Mouse (Mus musculus) heart, postnatal 0 days (tissue): ENCODE measurements around the gene Catsper2. TPM values are rescaled to one million over a fixed set of nuclear protein-coding genes. Genes with fewer than 3 reads are reported as not detected.
"Not testable (repeated sequence)": the region's sequence is repeated elsewhere in the genome, so short reads cannot be mapped to it uniquely, and the experiment has no call there.

Experiments used
- ATAC-seq: fragments of 200-750 bp; cut with Nextera tagmentation; 2 replicates; pipeline ENCODE4 v1.8.0; 2017; ENCODE audit warnings: low read depth, moderate number of reproducible peaks, moderate library complexity; ENCODE audit not compliant: insufficient read depth
- DNase-seq: peaks from one replicate; pipeline ENCODE4 v3.0.0-alpha.2; 2016; ENCODE audit warnings: low spot score
- H3K27ac ChIP-seq: fragments of 300-500 bp; sonication (generic); 2 replicates; pipeline ENCODE4 v1.5.1; 2014; ENCODE audit warnings: low read depth, mild to moderate bottlenecking
- H3K27me3 ChIP-seq: fragments of 300-500 bp; sonication (generic); 2 replicates; pipeline ENCODE4 v1.6.1; 2014; ENCODE audit warnings: low read length, mixed read lengths; ENCODE audit not compliant: control insufficient read depth, insufficient read depth
- H3K36me3 ChIP-seq: fragments of 300-500 bp; sonication (generic); replicated peaks from 2 replicates; pipeline ENCODE4 v1.6.1; 2014; ENCODE audit warnings: low read length, mixed read lengths; ENCODE audit not compliant: control insufficient read depth, insufficient read depth
- H3K4me1 ChIP-seq: fragments of 300-500 bp; sonication (generic); 2 replicates; pipeline ENCODE4 v1.6.1; 2014; ENCODE audit warnings: antibody characterized with exemption; ENCODE audit not compliant: control insufficient read depth, insufficient read depth
- H3K4me2 ChIP-seq: fragments of 300-500 bp; sonication (generic); 2 replicates; pipeline ENCODE4 v1.6.1; 2014; ENCODE audit warnings: low read depth, mild to moderate bottlenecking, low read length, moderate library complexity
- H3K4me3 ChIP-seq: fragments of 300-500 bp; sonication (generic); 2 replicates; pipeline ENCODE4 v1.5.1; 2014; ENCODE audit warnings: low read depth, low read length
- H3K9ac ChIP-seq: fragments of 300-500 bp; sonication (generic); replicated peaks from 2 replicates; pipeline ENCODE4 v1.6.1; 2014; ENCODE audit warnings: low read depth, low read length, mixed read lengths
- H3K9me3 ChIP-seq: fragments of 300-500 bp; sonication (generic); replicated peaks from 2 replicates; pipeline ENCODE4 v1.6.1; 2016; ENCODE audit warnings: low read length; ENCODE audit not compliant: control insufficient read depth
- CTCF ChIP-seq: IDR thresholded peaks from 2 replicates; pipeline ENCODE4 v1.5.1; 2016; ENCODE audit warnings: antibody characterized with exemption, control low read depth, low read depth
- EP300 ChIP-seq: IDR thresholded peaks from 2 replicates; pipeline ENCODE4 v1.6.1; 2016; ENCODE audit warnings: antibody characterized with exemption, low read depth
- WGBS: fragments of 180-500 bp; shearing (Covaris S2); extraction: QIAGEN DNeasy Blood & Tissue Kit; methylation state at CpG from one replicate; pipeline ENCODE4 v1.1.7; 2014; 5-methylcytosine and 5-hydroxymethylcytosine counted together
- polyA plus RNA-seq: library from polyadenylated mRNA; unstranded; fragments of >200 nt; fragmentation: Nextera tagmentation; extraction: Ambion mirVana; gene quantifications from 2 replicates; pipeline ENCODE4 v1.2.1, GENCODE M21; 2015
- total RNA-seq: library from RNA; depleted of rRNA; stranded (reverse); fragments of >200 nt; gene quantifications from 2 replicates; pipeline ENCODE4 v1.2.3, GENCODE M21; 2014; ENCODE audit warnings: low replicate concordance

Gene Catsper2
- total and polyA plus RNA-seq, 2 experiments from 2014 or later, result 3.7 to 5.2 TPM

- DNase-seq, result peak; percentile 27
- WGBS, result 0% methylated on average over 32 of the region's 32 CpGs
Observed at GRCm38 (mm10) chr2:121414139-121414685, 620 bp upstream of the Catsper2 start.

GRCm38 (mm10) chr2:121412843-121413386, 677 bp downstream of the Catsper2 start:
- 4% methylated on average over 4 of the region's 4 CpGs for WGBS
- no peak for TF ChIP-seq EP300
- TF ChIP-seq CTCF, result no peak

More at GRCm38 (mm10) chr2:121414139-121414685, 620 bp upstream of the Catsper2 start:
- H3K27me3 ChIP-seq, result no peaks in the 10 kb centered on the region
- TF ChIP-seq EP300 (no peak), CTCF (no peak)
- H3K36me3 ChIP-seq, result peaks cover 19% of the 10 kb centered on the region
- peak overlapping the region; percentile 72 for H3K4me2 ChIP-seq
- H3K9ac ChIP-seq, result peak overlapping the region; percentile 91
- peaks cover 19% of the 10 kb centered on the region; the same call in 1 of the 2 replicates for H3K4me1 ChIP-seq
- H3K9me3 ChIP-seq, result no peaks in the 10 kb centered on the region
- H3K4me3 ChIP-seq, result peak overlapping the region; percentile 80
- ATAC-seq, result peak; percentile 10
- peak overlapping the region; percentile 97 for H3K27ac ChIP-seq

GRCm38 (mm10) chr2:121408160-121408559, 5.4 kb downstream of the Catsper2 start:
- no peak for DNase-seq
- no peak overlapping the region for H3K4me2 ChIP-seq
- no peaks in the 10 kb centered on the region for H3K27me3 ChIP-seq

More at GRCm38 (mm10) chr2:121412843-121413386, 677 bp downstream of the Catsper2 start:
- peak overlapping the region; percentile 91 for H3K9ac ChIP-seq
- H3K36me3 ChIP-seq, result peaks cover 6% of the 10 kb centered on the region; the same call in 1 of the 2 replicates
- no peak for DNase-seq
- H3K27ac ChIP-seq, result peak overlapping the region; percentile 97
- no peak for ATAC-seq
- H3K27me3 ChIP-seq, result no peaks in the 10 kb centered on the region
- peak overlapping the region; percentile 72 for H3K4me2 ChIP-seq
- peak overlapping the region; percentile 80 for H3K4me3 ChIP-seq
- peaks cover 19% of the 10 kb centered on the region; the same call in 1 of the 2 replicates for H3K4me1 ChIP-seq
- no peaks in the 10 kb centered on the region for H3K9me3 ChIP-seq

GRCm38 (mm10) chr2:121403296-121403695, 10.3 kb downstream of the Catsper2 start:
- TF ChIP-seq EP300, result no peak
- TF ChIP-seq CTCF, result no peak
- ATAC-seq (no peak), DNase-seq (no peak)
- Histone ChIP-seq H3K27me3 (no peaks in the 10 kb centered on the region), H3K4me2 (no peak overlapping the region), H3K4me3 (no peak overlapping the region), H3K9me3 (no peaks in the 10 kb centered on the region), H3K27ac (no peak overlapping the region), H3K9ac (no peak overlapping the region), H3K36me3 (no peaks in the 10 kb centered on the region), H3K4me1 (no peaks in the 10 kb centered on the region)

More at GRCm38 (mm10) chr2:121408160-121408559, 5.4 kb downstream of the Catsper2 start:
- no peaks in the 10 kb centered on the region for H3K36me3 ChIP-seq
- WGBS, result 38% methylated on average over 4 of the region's 4 CpGs
- no peak overlapping the region for H3K4me3 ChIP-seq
- no peaks in the 10 kb centered on the region; the same call in 1 of the 2 replicates for H3K4me1 ChIP-seq
- ATAC-seq, result no peak
- no peak overlapping the region for H3K27ac ChIP-seq
- H3K9me3 ChIP-seq, result no peaks in the 10 kb centered on the region
- peak; percentile 43 for TF ChIP-seq CTCF
- no peak for TF ChIP-seq EP300
- H3K9ac ChIP-seq, result no peak overlapping the region

- DNase-seq (peak; percentile 59), ATAC-seq (no peak)
- Histone ChIP-seq H3K4me3 (no peak overlapping the region), H3K27ac (no peak overlapping the region), H3K36me3 (no peaks in the 10 kb centered on the region), H3K9me3 (no peaks in the 10 kb centered on the region), H3K9ac (no peak overlapping the region), H3K27me3 (no peaks in the 10 kb centered on the region), H3K4me2 (no peak overlapping the region), H3K4me1 (no peaks in the 10 kb centered on the region)
- 16% methylated on average over 8 of the region's 8 CpGs for WGBS
- TF ChIP-seq CTCF (peak; percentile 74), EP300 (no peak)
Observed at GRCm38 (mm10) chr2:121396624-121397023, 17.0 kb downstream of the Catsper2 start.

GRCm38 (mm10) chr2:121386961-121387575, 26.5 kb downstream of the Catsper2 start, which contains the start of gene Strc:
Strc (minus strand) TSS chr2:121387168.
- H3K27ac ChIP-seq, ATAC-seq, H3K36me3 ChIP-seq, H3K9ac ChIP-seq, DNase-seq, H3K4me3 ChIP-seq, H3K27me3 ChIP-seq, H3K4me2 ChIP-seq, H3K4me1 ChIP-seq, H3K9me3 ChIP-seq: not testable (repeated sequence)
- WGBS, result 95% methylated on average over 14 of the region's 17 CpGs
